Mouse (Mus musculus): ENCODE measurements around the gene Rere.

GRCm38 (mm10) chr4:150337260-150337659 is 55.8 kb downstream of the Rere start:
- TF ChIP-seq TAL1 (IDR thresholded peaks at IDR 0.05; ENCODE audit: low read length) (no peak), SMC3 (IDR thresholded peaks at IDR 0.05; ENCODE audit: low read depth, low read length) (no peak), CTCF (IDR thresholded peaks at IDR 0.05 in 2 of 3, conservative IDR thresholded peaks at IDR 0.05 in 1 of 3; ENCODE audit: control insufficient read depth in 1 of 3, insufficient read depth in 1 of 3, low read depth in 2 of 3, low read length in 3 of 3, poor library complexity in 1 of 3, severe bottlenecking in 1 of 3) (no peak), USF1 (IDR thresholded peaks at IDR 0.05; ENCODE audit: low read depth, low read length) (no peak), ETS1 (IDR thresholded peaks at IDR 0.05; ENCODE audit: low read depth, low read length) (no peak), SIN3A (IDR thresholded peaks at IDR 0.05; ENCODE audit: low read length) (no peak), GABPA (IDR thresholded peaks at IDR 0.05; ENCODE audit: low read depth, low read length) (no peak), POLR2A (IDR thresholded peaks at IDR 0.05; ENCODE audit: control insufficient read depth in 1 of 2, insufficient read depth in 1 of 2, low read depth in 1 of 2, low read length in 2 of 2, poor library complexity in 1 of 2) (no peak)

Measured in MEL (cell line).